Comparison of ENCODE assay signal across 11 mouse cellular contexts in the genomic region with DNA sequence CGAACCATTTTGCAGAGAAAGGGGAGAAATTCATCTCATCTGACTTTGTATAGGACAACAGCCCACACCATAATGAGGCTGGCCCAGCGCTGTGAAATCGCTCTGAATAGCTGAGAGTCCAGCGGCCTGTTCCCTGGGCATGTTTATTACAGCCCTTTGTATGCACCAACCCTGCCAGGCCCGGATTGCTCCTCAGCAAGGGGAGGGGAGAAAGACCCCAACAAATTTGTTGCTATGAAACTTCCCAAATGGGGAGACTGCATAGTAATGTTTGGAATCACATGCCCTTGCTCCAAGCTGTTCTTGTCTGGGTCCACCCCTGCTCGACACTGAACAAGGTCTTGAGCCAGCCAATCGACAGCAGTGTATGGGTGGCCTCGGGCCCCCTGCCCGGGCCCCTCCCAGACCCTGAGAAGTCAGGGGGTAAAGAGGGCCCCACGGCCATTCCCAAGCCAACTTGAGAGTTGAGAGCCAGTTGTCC.
DNase-seq lines count a peak whose midpoint lies in the region; ATAC-seq and TF ChIP-seq lines count a peak whose summit lies in the region.
"Had no signal": no experiment of that assay in that cellular context is flagged by ENCODE, and none has a peak within 500 bp of the region (broad histone marks: within the 10 kb centered on the region; RNA-seq: fewer than 3 reads in every experiment).

No protein-coding gene starts in this region.

- H3K4me3 ChIP-seq in forebrain, embryonic 11.5 days (ENCODE audit: low read depth, low read length), result no peak overlapping the region
- H3K4me3 ChIP-seq in hindbrain, postnatal 0 days (ENCODE audit: low read length), result no peak overlapping the region
- H3K4me3 ChIP-seq in neural tube, embryonic 13.5 days, result no peak overlapping the region
- no peak overlapping the region for H3K4me3 ChIP-seq in liver, postnatal 0 days (ENCODE audit: low read depth, low read length)
- H3K4me3 ChIP-seq: embryonic facial prominence, embryonic 12.5 days; heart, embryonic 15.5 days; kidney, embryonic 15.5 days had no signal

- no peaks in the 10 kb centered on the region for H3K27me3 ChIP-seq in forebrain, embryonic 11.5 days (ENCODE audit: control insufficient read depth, insufficient read depth, low read length)
- H3K27me3 ChIP-seq in hindbrain, postnatal 0 days (ENCODE audit: insufficient read depth, low read length), result no peaks in the 10 kb centered on the region
- peaks cover 16% of the 10 kb centered on the region for H3K27me3 ChIP-seq in neural tube, embryonic 13.5 days
- H3K27me3 ChIP-seq in liver, postnatal 0 days (ENCODE audit: insufficient read depth, low read length), result no peaks in the 10 kb centered on the region
- H3K27me3 ChIP-seq: heart, embryonic 15.5 days; kidney, embryonic 15.5 days had no signal

- no peak overlapping the region for H3K4me2 ChIP-seq in forebrain, embryonic 11.5 days (ENCODE audit: low read depth, low read length, severe bottlenecking)
- H3K4me2 ChIP-seq in hindbrain, postnatal 0 days (ENCODE audit: low read depth, low read length), result no peak overlapping the region
- no peak overlapping the region for H3K4me2 ChIP-seq in neural tube, embryonic 13.5 days
- no peak overlapping the region for H3K4me2 ChIP-seq in liver, postnatal 0 days (ENCODE audit: low read depth, low read length)
- H3K4me2 ChIP-seq: embryonic facial prominence, embryonic 12.5 days; heart, embryonic 15.5 days; kidney, embryonic 15.5 days; liver, embryonic 11.5 days had no signal

- ATAC-seq in forebrain, embryonic 11.5 days (replicated peaks; ENCODE audit: low FRiP score), result peak; percentile 89
- ATAC-seq in hindbrain, postnatal 0 days, result peak; percentile 94
- peak; percentile 90 for ATAC-seq in neural tube, embryonic 13.5 days (ENCODE audit: low read depth)
- ATAC-seq in liver, postnatal 0 days, result no peak

- no peaks in the 10 kb centered on the region for H3K9me3 ChIP-seq in forebrain, embryonic 11.5 days (ENCODE audit: control insufficient read depth, low read length)
- H3K9me3 ChIP-seq in hindbrain, postnatal 0 days (ENCODE audit: low read length), result no peaks in the 10 kb centered on the region
- no peaks in the 10 kb centered on the region for H3K9me3 ChIP-seq in neural tube, embryonic 13.5 days
- H3K9me3 ChIP-seq in liver, postnatal 0 days (ENCODE audit: low read length), result no peaks in the 10 kb centered on the region
- H3K9me3 ChIP-seq: embryonic facial prominence, embryonic 12.5 days; heart, embryonic 15.5 days; kidney, embryonic 15.5 days had no signal

- H3K36me3 ChIP-seq in forebrain, embryonic 11.5 days (ENCODE audit: control insufficient read depth, insufficient read depth, low read length), result no peaks in the 10 kb centered on the region
- no peaks in the 10 kb centered on the region for H3K36me3 ChIP-seq in hindbrain, postnatal 0 days (ENCODE audit: insufficient read depth, low read length)
- H3K36me3 ChIP-seq in neural tube, embryonic 13.5 days, result no peaks in the 10 kb centered on the region
- no peaks in the 10 kb centered on the region for H3K36me3 ChIP-seq in liver, postnatal 0 days (replicated peaks; ENCODE audit: insufficient read depth, low read length)
- H3K36me3 ChIP-seq: embryonic facial prominence, embryonic 12.5 days; heart, embryonic 15.5 days; kidney, embryonic 15.5 days had no signal

- peak overlapping the region; percentile 24; the same call in 1 of the 2 replicates for H3K9ac ChIP-seq in forebrain, embryonic 11.5 days (ENCODE audit: low read length)
- H3K9ac ChIP-seq in hindbrain, postnatal 0 days (replicated peaks; ENCODE audit: low read length), result no peak overlapping the region
- no peak overlapping the region for H3K9ac ChIP-seq in neural tube, embryonic 13.5 days
- no peak overlapping the region for H3K9ac ChIP-seq in liver, postnatal 0 days (replicated peaks)
- H3K9ac ChIP-seq: embryonic facial prominence, embryonic 12.5 days; heart, embryonic 15.5 days; kidney, embryonic 15.5 days had no signal

- peak; percentile 81 for DNase-seq in embryo, embryonic 11 days
- peak; percentile 73 for DNase-seq in forebrain, embryonic 11.5 days (ENCODE audit: low spot score)
- peak; percentile 75 for DNase-seq in hindbrain, postnatal 0 days (ENCODE audit: low spot score)
- DNase-seq in cerebellum, adult 9-10 months, result no peak
- DNase-seq in liver, postnatal 0 days, result no peak
- DNase-seq in frontal cortex, adult 2 months (ENCODE audit: extremely low spot score in 1 of 2, low spot score in 1 of 2), result no peak

- H3K4me1 ChIP-seq in forebrain, embryonic 11.5 days (replicated peaks; ENCODE audit: control insufficient read depth, insufficient read depth, low read length), result peaks cover 12% of the 10 kb centered on the region; the same call in 1 of the 2 replicates
- H3K4me1 ChIP-seq in hindbrain, postnatal 0 days (ENCODE audit: insufficient read depth, low read length), result peaks cover 4% of the 10 kb centered on the region; the same call in 1 of the 2 replicates
- H3K4me1 ChIP-seq in neural tube, embryonic 13.5 days (replicated peaks), result peaks cover 87% of the 10 kb centered on the region
- H3K4me1 ChIP-seq in liver, postnatal 0 days (ENCODE audit: insufficient read depth), result no peaks in the 10 kb centered on the region

- H3K27ac ChIP-seq in forebrain, embryonic 11.5 days (ENCODE audit: low read depth, low read length), result peak overlapping the region; percentile 55
- H3K27ac ChIP-seq in hindbrain, postnatal 0 days, result no peak overlapping the region
- peak overlapping the region; percentile 73 for H3K27ac ChIP-seq in neural tube, embryonic 13.5 days (replicated peaks)
- H3K27ac ChIP-seq in liver, postnatal 0 days (ENCODE audit: low read depth), result no peak overlapping the region
- H3K27ac ChIP-seq: embryonic facial prominence, embryonic 12.5 days; heart, embryonic 15.5 days; kidney, embryonic 15.5 days had no signal

- 18% methylated on average over 10 of the region's 10 CpGs for WGBS in forebrain, embryonic 11.5 days
- WGBS in hindbrain, postnatal 0 days, result 24% methylated on average over 10 of the region's 10 CpGs
- WGBS in neural tube, embryonic 13.5 days, result 11% methylated on average over 10 of the region's 10 CpGs
- 69% methylated on average over 9 of the region's 10 CpGs for WGBS in liver, postnatal 0 days (ENCODE audit: insufficient replicate concordance)

- no peak for TF ChIP-seq CTCF in hindbrain, postnatal 0 days (IDR thresholded peaks at IDR 0.05; ENCODE audit: low read depth)
- no peak for TF ChIP-seq CTCF in liver, postnatal 0 days (IDR thresholded peaks at IDR 0.05; ENCODE audit: low read depth)

- no peak for TF ChIP-seq EP300 in liver, postnatal 0 days (IDR thresholded peaks at IDR 0.05; ENCODE audit: low read depth)

Comparison
In these comparisons a context has a peak if more than half of its experiments do, and no peak if none do; other contexts are left out.
1. DNase-seq: peak in embryo, embryonic 11 days (single experiment), forebrain, embryonic 11.5 days (single experiment) and hindbrain, postnatal 0 days (single experiment); none in cerebellum, adult 9-10 months (single experiment), liver, postnatal 0 days (single experiment) and frontal cortex, adult 2 months (0 of 2).
2. H3K27ac ChIP-seq: peak in forebrain, embryonic 11.5 days (single experiment) and neural tube, embryonic 13.5 days (single experiment); none in hindbrain, postnatal 0 days (single experiment) and liver, postnatal 0 days (single experiment).